Mouse (Mus musculus) megakaryocyte, embryonic 14.5 days (primary cell): Measurements from ENCODE around the gene Klhdc4. TPM values are rescaled to one million over a fixed set of nuclear protein-coding genes. Genes with fewer than 3 reads are reported as not detected.
A peak's percentile ranks its signal among the peaks of the same experiment; 100 is the strongest.

Source experiments
- H3K27me3 ChIP-seq: replicated peaks from 2 replicates; pipeline ENCODE3; 2012; ENCODE audit warnings: inconsistent platforms
- H3K36me3 ChIP-seq: replicated peaks from 2 replicates; pipeline ENCODE3; 2012; ENCODE audit warnings: low read length, inconsistent platforms, mixed read lengths
- H3K4me1 ChIP-seq: 2 replicates; pipeline ENCODE4 v1.6.1; 2012; ENCODE audit warnings: inconsistent platforms
- H3K4me3 ChIP-seq: replicated peaks from 2 replicates; pipeline ENCODE3; 2012; ENCODE audit warnings: moderate library complexity, mild to moderate bottlenecking, inconsistent platforms
- H3K9me3 ChIP-seq: 2 replicates; pipeline ENCODE4 v1.6.1; 2012; ENCODE audit warnings: inconsistent platforms
- FLI1 ChIP-seq: IDR thresholded peaks from 2 replicates; pipeline ENCODE4 v1.6.1; 2012; ENCODE audit warnings: low read length, inconsistent platforms, mixed read lengths
- GATA1 ChIP-seq: IDR thresholded peaks from 3 replicates; pipeline ENCODE4 v1.6.1; 2012; ENCODE audit warnings: mixed read lengths, low read length, inconsistent platforms, borderline replicate concordance
- polyA plus RNA-seq: library from polyadenylated mRNA; stranded (reverse); fragments of >175 nt; gene quantifications from 2 replicates; pipeline ENCODE4 v1.2.3, GENCODE M21; 2012; ENCODE audit warnings: low replicate concordance; ENCODE audit not compliant: insufficient read depth

Gene Klhdc4
- polyA plus RNA-seq, 1 experiment: 37.8 TPM

DNA sequence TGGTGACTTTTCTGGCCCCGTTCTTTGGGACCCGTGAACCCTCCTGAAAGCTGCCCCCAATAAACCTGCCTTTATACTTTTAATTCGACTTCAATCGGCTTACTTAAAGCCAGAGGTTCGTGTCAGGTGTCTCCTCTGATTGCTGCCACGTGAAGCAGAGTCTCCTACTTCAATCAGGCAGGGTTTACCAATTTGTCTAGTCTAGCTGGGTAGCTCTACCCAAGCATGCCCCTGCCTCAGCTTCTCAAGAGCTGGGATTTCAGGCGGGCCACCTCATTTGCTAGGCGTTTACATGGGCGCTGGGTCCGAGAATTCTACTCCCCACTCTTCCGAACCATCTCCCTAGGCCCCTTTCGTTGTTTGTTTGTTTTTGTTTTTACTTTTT, 21.1 kb upstream of the Klhdc4 start:
- TF ChIP-seq FLI1 (no peak), GATA1 (no peak)
- Histone ChIP-seq H3K9me3 (peaks cover 12% of the 10 kb centered on the region), H3K4me1 (peaks cover 54% of the 10 kb centered on the region), H3K27me3 (peaks cover 10% of the 10 kb centered on the region), H3K4me3 (peak overlapping the region; percentile 90), H3K36me3 (peaks cover 11% of the 10 kb centered on the region)

DNA sequence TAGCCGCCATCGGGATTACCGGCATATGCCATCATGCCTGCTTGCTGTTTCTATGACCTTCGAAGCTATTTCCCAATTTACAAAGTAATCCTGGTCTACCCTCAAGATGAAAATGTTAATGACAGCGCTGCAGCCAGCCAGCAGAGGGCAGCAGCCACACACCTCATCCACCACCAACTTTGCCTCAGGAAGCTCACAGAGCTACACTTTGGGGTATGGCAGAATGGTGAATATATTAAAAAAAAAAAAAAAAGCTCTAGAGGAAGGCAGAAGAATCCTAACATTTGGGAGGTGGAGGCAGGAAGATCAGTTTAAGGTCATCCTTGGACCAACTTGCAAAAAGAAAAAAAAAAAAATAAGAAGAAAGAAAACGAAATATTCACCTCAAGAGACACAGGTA, 20.6 kb upstream of the Klhdc4 start:
- Histone ChIP-seq H3K4me1 (peaks cover 56% of the 10 kb centered on the region), H3K9me3 (peaks cover 8% of the 10 kb centered on the region), H3K27me3 (peaks cover 14% of the 10 kb centered on the region), H3K4me3 (peak overlapping the region; percentile 90), H3K36me3 (peaks cover 9% of the 10 kb centered on the region)
- TF ChIP-seq GATA1: no peak
- TF ChIP-seq FLI1: no peak

DNA sequence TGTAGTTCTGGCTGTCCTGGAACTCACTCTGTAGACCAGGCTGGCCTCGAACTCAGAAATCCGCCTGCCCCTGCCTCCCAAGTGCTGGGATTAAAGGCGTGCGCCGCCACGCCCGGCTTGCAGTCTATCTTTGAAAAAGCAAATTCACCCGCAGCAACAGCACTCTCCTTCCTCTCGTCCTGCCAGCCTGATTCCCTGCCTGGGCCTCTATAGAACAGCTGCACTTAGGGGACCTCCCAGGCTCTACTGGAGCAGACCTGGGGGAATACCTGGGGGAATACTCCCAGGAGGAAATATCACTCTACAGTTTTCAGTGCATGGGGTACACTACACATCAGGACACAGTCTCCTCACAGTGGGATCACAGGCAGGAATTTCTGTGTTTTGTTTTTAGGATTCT, 19.9 kb upstream of the Klhdc4 start:
- Histone ChIP-seq H3K27me3 (peaks cover 13% of the 10 kb centered on the region), H3K4me3 (no peak overlapping the region), H3K4me1 (peaks cover 53% of the 10 kb centered on the region), H3K36me3 (peaks cover 2% of the 10 kb centered on the region), H3K9me3 (peaks cover under 1% of the 10 kb centered on the region; the same call in 1 of the 2 replicates)
- TF ChIP-seq FLI1: no peak

DNA sequence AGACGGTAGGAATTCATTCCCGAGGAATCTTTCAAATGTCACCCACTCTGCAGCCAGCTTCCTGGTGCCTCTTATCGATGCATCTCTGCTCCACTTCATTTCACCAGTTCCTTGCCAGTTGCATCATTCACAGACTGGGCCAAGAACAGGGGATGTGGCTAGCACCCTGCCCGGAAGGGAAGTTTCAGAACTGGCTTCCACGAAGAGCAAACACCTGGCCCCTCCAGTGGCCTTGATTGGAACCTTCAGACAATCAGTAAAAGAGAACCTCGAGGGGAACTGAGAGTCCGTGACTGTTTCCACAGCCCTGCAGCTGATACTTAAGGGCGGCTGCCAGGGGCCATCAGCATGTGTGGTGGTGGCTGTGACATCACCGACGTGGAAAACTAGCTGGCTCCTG, 19.1 kb upstream of the Klhdc4 start:
- TF ChIP-seq FLI1 (no peak), GATA1 (no peak)
- no peaks in the 10 kb centered on the region for H3K9me3 ChIP-seq
- no peaks in the 10 kb centered on the region for H3K36me3 ChIP-seq
- H3K27me3 ChIP-seq: peaks cover 13% of the 10 kb centered on the region
- peaks cover 52% of the 10 kb centered on the region for H3K4me1 ChIP-seq
- H3K4me3 ChIP-seq: no peak overlapping the region

DNA sequence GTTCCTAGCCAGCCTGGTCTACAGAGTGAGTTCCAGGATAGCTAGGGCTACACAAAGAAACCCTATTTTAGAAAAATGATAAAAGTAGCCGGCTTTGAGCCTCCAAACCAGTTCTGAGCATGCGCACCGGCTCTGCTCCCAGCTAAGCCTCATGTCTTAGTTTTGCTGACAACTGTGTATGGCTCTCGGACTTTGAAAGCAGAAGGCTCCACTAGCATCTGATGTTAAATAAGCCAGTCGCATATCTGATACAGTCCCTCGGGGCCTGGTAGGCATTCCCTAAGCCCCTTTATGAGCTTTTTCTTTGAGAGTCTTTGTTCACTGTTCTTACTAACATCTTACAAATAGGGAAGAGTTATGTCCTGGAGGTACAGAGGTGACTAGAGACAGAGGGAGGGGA, 18.6 kb upstream of the Klhdc4 start:
- Histone ChIP-seq H3K27me3 (peaks cover 13% of the 10 kb centered on the region), H3K9me3 (no peaks in the 10 kb centered on the region), H3K4me3 (no peak overlapping the region), H3K36me3 (no peaks in the 10 kb centered on the region), H3K4me1 (peaks cover 47% of the 10 kb centered on the region)
- no peak for TF ChIP-seq GATA1
- TF ChIP-seq FLI1: no peak

DNA sequence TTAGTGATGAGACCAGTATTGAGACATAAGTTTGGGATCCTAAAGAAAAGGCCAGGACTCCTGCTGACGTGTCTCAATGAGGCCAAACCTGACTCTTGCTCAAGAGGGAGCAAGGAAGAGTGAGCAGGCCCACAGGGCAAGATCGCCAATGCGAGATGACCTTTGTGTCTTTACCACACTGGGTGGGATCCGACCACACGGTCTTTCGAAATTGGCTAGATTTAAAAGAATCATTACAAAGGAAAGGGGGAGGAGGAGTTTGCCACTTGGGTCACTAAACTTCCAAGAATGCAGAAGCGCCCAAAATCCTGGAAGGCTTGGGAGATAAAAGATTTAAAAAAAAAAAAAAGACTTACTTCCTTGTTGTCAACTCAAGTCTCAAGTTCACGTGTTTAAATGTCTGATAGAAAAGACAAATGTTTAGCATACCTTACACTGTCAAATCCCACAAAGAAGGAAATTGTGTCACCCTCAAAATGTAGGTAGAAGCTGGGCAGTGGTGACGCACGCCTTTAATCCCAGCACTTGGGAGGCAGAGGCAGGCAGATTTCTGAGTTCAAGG, 18.0 kb upstream of the Klhdc4 start:
- Histone ChIP-seq H3K4me1 (peaks cover 47% of the 10 kb centered on the region), H3K36me3 (no peaks in the 10 kb centered on the region), H3K9me3 (no peaks in the 10 kb centered on the region), H3K27me3 (peaks cover 16% of the 10 kb centered on the region), H3K4me3 (no peak overlapping the region)
- TF ChIP-seq GATA1 (no peak), FLI1 (no peak)

DNA sequence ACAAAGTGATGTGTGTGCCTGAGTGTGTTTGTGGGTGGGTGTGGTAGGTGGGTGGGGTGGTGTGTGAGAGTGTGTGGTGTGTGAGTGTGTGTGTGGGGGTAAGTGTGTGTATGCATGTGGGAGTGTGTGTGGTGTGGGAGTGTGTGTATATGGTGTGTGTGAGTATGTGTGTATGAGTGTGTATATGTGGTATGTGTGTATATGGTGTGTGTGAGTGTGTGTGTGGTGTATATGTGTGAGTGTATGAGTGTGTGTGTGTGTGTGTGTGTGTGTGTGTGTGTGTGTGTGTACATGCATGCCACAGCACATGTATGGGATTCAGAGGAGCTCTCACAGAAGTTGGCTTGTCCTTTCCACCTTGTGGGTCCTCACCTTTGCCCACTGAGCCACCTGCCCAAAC, 17.4 kb upstream of the Klhdc4 start:
- TF ChIP-seq FLI1 (no peak), GATA1 (no peak)
- no peaks in the 10 kb centered on the region for H3K9me3 ChIP-seq
- H3K4me3 ChIP-seq: no peak overlapping the region
- no peaks in the 10 kb centered on the region for H3K36me3 ChIP-seq
- H3K4me1 ChIP-seq: peaks cover 45% of the 10 kb centered on the region
- peaks cover 16% of the 10 kb centered on the region for H3K27me3 ChIP-seq

DNA sequence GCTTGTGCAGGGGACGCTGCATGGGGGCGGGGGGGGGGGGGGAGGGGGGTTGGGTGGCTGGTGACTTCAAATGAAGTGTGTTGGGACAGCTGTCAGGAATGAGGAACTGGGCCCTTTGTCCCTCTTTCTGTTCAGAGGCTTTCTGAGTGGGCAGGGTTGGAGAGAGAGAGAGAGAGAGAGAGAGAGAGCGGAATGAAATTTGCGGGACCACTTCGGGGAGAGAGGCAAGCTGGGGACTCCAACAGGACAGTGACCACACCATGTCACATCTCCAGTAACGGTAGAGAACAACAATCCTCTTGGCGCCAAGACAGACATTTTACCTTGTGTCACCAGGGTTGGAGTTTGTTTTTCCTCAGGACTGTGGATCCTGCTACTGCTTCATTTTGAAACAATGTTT, 15.4 kb upstream of the Klhdc4 start:
- peaks cover 16% of the 10 kb centered on the region for H3K27me3 ChIP-seq
- no peak for TF ChIP-seq FLI1
- no peak for TF ChIP-seq GATA1
- H3K4me3 ChIP-seq: no peak overlapping the region
- H3K36me3 ChIP-seq: no peaks in the 10 kb centered on the region
- H3K9me3 ChIP-seq: no peaks in the 10 kb centered on the region
- H3K4me1 ChIP-seq: peaks cover 31% of the 10 kb centered on the region

DNA sequence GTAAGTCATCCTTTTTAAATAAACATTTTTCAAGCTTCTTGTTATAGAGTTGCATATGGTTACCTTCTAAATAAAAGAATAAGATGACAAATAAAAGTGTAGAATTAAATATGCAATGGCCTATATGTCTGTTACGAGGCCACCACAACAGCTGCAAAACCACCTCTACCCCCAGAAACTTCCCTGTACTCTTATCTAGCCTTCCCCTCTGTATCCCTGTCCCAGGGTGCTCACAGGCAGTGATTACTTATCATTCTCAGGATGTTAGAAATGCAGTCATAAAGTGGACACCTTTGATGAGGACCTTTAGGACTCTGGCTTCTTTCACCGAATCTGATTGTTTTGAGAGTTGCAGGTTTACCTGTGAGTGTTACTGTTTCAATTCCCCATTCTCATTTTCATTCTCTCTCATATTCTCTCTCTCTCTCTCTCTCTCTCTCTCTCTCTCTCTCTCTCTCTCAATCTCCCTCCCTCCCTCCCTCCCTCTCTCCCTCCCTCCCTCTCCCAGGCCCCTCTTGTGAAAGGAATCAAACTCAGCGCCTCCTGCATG, 13.9 kb upstream of the Klhdc4 start:
- H3K36me3 ChIP-seq: no peaks in the 10 kb centered on the region
- TF ChIP-seq FLI1 (no peak), GATA1 (no peak)
- peaks cover 16% of the 10 kb centered on the region for H3K27me3 ChIP-seq
- H3K9me3 ChIP-seq: no peaks in the 10 kb centered on the region
- H3K4me3 ChIP-seq: no peak overlapping the region
- peaks cover 22% of the 10 kb centered on the region for H3K4me1 ChIP-seq

DNA sequence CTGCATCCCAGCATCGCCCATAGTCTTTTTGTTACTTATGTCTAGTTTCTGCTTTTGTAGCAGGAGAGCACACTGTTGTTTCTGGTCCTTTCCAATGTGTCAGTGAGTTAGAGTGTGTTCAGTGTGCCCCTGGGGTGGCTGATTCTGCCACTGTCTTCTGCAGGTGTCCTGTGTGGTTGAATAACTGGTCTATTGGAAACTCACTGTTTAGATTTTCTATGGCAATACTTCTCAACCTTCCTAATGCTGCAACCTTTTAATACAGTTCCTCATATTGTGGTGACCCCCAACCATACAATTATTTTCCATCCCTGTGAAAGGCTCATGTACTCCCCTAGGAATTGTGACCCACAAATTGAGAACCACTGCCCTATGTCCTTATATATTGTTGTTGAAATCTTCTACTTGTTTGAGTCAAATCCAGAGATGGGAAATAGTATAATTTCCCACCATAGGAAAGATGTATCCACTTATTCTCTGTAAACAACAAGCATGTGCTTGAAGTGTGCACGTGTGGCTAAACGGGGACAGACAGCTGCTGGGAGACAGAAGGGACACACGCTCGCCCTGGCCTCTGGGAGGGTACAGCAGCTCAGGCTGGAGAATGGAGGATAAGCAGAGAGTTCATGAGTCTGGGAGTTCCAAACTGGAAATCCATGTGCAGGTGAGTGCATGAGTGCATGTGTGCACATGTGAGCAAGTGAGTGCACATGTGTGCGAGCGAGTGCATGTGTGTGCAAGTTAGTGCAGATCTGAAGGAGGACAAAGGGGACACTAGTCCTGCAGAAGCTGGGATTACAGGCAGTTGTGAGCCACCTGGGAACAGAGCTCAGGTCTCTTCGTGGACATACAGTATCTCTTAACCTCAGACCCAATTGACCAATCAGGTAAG, 12.9 kb upstream of the Klhdc4 start:
- Histone ChIP-seq H3K4me1 (peaks cover 22% of the 10 kb centered on the region), H3K36me3 (no peaks in the 10 kb centered on the region), H3K4me3 (no peak overlapping the region), H3K27me3 (peaks cover 16% of the 10 kb centered on the region), H3K9me3 (no peaks in the 10 kb centered on the region)
- TF ChIP-seq GATA1: no peak
- no peak for TF ChIP-seq FLI1
